Mouse (Mus musculus) R1 (cell line): Measurements from ENCODE around the gene Ctns.

Experiments
- DNase-seq: peaks from one replicate; pipeline ENCODE4 v3.0.0-alpha.2; 2018; ENCODE audit warnings: low read depth, low spot score

Gene Ctns

DNA sequence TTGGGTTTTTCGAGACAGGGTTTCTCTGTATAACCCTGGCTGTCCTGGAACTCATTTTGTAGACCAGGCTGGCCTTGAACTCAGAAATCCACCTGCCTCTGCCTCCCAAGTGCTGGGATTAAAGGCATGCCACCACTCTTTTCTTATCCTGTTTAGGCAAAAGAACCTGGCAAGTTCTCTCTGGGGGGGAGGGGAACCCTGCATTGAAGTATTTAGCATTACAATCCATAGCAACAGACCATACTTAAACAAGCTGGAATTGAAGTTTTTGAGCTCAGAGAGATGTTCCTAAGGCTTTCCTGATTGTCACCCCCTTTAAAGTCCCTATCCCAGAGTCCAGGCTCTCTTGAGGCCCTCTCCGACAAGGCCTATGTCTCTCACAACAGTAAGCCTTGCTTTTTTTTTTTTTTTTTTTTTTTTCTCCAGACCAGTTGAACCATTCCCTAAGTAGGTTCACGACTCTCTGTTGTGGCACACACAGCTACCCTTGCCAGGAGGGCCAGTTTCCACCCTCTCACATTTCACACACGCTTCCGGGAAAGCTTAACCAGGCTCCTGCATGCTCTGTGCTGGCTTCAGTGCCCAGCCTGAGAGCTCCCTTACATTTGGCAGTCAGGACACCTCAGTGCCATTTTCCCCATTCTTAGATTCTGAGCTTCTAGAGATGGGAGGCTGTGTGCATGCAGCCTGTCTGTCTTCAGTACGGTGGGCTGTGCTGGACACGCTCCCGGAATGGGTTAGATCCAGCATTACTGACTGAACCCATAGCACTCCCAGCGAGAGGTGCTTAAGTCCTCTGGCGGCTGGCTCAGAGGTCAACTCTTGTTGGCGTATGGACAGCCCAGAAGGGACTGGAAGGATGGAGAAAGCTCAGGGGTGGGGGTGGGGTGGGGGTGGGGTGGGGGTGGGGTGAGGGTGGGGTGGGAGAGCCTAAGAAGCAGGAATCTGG, 52.5 kb downstream of the Ctns start:
- peak; percentile 93 for DNase-seq

DNA sequence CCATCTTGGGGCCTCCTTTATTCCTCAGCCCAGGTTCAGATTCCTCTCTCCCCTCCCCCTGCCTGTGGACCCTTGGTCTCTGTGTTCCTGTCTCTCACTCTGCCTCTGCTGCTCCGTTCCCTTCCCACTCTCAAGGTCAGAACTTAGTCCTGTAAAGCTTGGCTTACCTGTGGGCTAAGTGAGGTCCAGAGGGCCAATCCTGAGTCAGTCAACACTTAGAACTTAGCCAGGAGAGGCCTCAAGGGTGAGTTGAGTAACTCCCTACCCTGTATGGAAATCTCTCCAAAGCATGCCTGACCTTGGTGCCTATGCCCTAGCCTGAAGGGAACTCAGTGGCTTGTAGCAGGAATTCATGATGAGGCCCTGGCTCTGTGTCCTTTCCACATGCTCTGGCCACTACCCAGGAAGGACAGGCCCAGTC, 54.6 kb downstream of the Ctns start:
- peak; percentile 61 for DNase-seq

DNA sequence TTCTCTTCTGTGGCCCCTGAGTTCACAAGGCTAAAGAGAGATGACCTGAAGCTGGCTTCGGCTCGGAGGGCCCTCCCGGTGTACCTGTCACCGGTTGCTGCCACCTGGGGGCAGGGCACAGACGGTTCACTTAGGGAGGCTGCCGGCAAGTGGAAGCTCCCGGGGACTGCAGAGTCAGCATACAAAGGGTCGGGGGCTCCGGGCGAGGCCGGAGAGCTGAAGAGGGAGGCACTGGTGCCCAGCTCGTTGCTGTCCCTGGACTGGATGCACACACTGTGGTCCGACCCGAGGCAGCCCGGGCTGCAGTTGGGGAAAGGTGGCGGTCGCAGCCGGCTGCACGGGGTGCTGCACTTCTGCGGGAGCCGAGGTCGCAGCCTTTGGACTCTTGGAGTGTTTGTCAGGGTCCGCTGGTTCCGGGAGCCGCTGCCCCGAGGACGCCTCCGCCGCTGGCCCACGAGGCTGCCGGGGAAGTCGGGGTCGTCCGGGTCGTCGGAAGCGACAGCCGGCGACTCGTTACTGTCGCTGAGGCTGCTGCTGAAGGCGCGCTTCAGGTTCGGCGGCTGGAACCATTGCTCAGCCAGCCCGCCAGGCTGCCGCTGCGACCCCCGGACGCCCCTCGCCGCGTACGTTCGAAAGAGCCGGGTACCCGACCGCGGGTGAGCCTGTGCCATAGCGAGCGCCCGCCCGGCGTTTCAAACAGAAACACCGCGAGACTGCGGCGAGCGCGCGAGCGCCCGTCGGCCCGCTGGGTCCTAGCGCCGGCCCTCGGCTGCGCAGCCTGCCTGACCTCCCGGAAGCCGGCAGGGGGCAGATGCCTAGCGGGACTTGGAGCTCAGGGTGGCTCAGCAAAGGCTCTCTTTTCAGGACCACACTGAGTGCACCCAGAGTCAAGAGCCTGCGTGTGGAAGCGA, 61.0 kb downstream of the Ctns start, which contains the start of gene Haspin:
Gene Haspin, minus strand, starts transcription at position 704 of the 911 bp plus-strand sequence.
- peak; percentile 95 for DNase-seq

DNA sequence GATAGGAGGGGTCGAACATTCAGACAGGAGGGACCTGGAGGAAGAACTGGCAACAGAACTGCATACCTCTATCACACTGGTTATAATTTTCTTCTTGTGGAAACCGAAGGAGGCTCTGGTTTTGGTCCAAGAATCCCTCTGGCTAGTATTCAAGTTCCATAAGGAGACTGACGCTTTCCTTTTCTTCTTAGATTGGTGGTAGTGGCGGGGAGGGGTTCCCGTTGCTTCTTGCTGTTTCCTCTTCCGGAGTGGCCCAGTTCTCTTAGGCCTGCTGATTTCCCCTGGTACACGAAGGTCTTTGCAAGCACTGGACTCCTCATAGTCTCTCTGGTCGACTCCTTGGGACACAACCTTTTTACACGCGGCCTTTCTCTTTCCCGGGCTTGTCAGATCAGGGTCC, 61.7 kb downstream of the Ctns start:
- no peak for DNase-seq

GRCm38 (mm10) chr11:73136587-73136986, 62.3 kb downstream of the Ctns start:
- no peak for DNase-seq

DNA sequence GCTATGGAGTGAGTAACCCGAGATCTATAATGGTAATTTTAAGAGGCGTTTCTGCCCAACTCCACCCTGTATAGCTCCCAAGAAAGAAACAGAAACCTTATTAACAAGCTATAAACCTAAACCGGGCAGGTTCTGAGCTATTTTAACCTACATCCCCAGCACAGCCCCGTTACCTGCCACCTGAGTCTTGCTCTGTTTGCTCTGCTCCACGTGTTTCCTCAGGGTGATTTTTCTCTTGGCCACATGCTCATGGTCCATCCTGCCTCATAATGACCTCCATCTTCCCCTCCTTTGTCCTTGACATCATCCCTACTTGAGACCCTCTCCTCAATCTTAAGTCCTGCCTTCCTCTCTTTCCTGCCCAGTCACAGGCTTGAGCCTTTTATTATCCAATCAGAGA, 64.6 kb downstream of the Ctns start:
- DNase-seq, result no peak
